Mouse (Mus musculus) adrenal gland, postnatal 25 days (tissue): ENCODE results near the gene Tedc1. TPM values are rescaled to one million over a fixed set of nuclear protein-coding genes. Genes with fewer than 3 reads are reported as not detected.

ENCODE experiments used
- DNase-seq: peaks from one replicate; pipeline ENCODE4 v3.0.0; 2021; ENCODE audit warnings: mixed read lengths
- total RNA-seq: library from RNA; stranded (reverse); gene quantifications from 2 replicates; pipeline ENCODE4 v1.2.3, GENCODE M21; 2021

Tedc1 gene
- total RNA-seq, 1 experiment from 2014 or later: 2.5 TPM

DNA sequence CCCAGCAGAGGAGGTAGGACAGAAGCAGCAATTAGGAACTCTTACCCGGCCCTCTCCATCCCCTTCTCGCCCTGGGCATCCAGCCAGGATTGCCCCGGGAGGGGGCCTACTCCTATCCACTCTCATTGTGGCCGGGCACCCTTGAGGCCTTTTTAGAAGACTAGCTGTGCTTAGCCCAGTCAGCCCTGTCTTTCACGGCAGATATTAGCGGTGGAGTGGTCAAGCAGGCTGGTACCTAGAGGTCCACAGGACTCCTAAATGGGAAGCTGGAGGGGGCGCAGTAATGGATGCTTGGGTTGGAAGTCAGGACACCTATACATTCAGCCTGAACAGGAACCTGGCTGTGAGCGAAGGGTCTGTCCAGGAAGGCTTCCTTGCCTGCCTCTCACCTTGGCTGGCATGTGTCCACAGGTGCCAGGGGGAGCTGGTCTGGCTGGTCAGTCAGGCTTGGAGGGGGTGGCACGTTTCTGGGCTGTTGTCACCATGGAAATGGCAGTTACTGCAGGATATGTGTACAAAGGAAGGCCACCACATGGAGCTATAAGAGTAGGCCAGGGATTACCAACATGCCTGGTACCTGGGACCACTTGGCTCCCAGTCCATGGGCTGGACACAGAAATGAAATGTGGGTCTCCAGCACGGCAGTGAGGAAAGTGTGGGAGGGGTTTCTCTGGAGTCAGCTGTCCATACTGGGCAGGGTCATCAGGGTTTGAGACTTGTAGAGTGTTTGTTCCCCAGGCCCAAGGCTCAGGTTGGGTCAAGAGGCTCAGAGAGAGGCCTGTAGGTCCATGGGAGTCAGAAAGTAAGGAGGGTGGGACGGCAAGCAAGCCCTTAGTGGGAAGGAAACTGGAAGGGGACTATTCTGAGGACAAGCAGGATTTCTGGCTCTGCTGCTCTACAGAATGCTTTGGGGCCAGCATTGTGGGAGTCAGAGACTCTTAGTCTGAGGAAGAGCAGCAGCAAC is 17.0 kb upstream of the Tedc1 start:
- no peak for DNase-seq

DNA sequence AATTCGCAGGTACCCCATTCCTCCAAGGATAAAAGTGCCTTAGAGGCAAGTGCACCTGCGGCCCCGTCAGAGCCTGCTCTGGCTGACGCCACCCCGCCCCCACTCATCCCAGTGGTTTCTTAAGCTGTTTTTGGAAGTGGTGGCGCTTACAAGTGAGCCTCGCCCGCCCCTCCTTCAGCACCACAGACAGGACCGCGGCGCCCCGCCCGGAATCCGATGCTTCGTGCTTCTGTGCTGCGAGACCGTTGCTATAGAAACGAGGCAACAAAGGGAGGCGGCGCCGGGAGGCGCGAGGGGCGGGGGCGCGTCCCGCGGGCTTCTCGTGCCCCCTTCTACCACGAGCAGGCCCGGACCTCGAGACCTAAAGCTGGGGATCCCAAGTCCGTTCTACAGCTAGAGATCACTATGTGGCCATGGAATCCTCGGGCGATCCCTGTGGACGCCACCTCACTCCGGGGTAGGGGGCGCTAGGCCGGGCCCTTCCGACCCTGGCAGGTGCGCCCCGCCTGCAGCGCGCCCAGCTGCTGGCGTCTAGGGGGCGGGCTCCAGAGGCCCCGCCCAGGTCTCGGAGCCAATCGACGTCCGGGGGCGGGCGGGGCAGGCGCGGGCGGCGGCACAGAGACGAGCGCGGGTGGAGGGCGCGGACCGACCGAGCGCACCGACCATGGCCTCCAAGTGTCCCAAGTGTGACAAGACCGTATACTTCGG is 16.2 kb upstream of the Tedc1 start, which contains the start of gene Crip2:
Crip2 (plus strand) TSS at position 329 of the 708 bp plus-strand sequence.
- DNase-seq: peak; percentile 85

DNA sequence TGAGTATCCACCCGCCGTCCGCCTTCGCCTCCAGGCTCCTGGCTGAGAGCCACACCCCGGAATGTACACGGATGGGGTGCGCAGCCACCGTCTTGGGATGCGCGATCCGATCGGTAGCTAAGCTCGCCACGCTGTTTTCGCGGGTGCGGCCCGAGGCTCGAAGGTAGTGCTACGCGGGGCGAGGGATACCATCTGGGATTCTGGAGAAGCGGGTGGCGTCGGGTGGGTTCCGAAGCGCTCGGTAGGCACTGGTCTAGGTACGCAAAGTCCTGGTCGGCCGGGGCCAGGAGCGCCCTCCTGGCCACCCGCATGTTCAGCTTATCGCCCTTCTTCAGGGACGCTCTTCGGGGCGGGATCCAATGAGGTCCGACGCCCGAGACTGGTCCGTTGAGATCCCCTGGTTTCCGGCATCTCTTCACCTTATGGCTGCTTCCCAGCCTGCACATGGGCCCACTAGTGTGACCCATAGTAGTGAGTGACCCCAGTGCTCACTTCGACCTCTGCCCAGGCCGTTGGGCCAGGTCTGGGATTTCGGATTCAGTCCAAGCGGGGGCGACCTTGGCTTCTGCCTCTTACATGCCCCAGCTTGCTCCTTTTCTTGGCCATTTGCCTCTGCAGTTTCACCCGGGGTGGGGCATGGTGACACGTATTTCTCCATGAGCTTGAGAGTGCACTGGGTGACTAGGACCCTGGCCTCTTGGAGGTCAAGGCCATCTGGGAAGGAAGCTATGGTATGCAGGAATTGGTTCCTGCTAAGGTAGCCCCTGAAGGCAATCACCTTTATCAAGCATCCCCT is 15.4 kb upstream of the Tedc1 start:
- peak; percentile 37 for DNase-seq

DNA sequence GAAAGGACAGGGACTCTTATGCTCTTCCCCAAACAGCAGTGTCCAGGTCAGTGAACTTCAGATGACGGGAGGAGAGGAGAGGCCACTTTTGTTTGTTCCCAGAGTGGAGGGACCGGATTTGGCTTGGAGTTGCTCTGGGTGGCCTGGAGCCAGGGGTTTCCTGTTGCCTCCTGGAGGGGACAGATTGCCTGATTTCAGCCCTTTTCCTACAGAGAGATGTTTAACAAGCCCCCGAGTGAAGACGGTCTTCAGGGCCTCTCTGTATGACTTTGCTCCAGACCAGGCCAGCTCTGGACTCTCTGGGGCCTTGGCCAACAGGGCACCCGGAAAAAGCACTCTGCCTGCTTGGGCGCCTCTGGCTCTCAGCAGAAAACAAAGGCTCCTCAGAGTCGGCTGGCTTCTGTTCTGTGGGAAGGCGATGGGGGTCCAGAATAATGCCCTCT is 14.7 kb upstream of the Tedc1 start:
- DNase-seq: peak; percentile 45

DNA sequence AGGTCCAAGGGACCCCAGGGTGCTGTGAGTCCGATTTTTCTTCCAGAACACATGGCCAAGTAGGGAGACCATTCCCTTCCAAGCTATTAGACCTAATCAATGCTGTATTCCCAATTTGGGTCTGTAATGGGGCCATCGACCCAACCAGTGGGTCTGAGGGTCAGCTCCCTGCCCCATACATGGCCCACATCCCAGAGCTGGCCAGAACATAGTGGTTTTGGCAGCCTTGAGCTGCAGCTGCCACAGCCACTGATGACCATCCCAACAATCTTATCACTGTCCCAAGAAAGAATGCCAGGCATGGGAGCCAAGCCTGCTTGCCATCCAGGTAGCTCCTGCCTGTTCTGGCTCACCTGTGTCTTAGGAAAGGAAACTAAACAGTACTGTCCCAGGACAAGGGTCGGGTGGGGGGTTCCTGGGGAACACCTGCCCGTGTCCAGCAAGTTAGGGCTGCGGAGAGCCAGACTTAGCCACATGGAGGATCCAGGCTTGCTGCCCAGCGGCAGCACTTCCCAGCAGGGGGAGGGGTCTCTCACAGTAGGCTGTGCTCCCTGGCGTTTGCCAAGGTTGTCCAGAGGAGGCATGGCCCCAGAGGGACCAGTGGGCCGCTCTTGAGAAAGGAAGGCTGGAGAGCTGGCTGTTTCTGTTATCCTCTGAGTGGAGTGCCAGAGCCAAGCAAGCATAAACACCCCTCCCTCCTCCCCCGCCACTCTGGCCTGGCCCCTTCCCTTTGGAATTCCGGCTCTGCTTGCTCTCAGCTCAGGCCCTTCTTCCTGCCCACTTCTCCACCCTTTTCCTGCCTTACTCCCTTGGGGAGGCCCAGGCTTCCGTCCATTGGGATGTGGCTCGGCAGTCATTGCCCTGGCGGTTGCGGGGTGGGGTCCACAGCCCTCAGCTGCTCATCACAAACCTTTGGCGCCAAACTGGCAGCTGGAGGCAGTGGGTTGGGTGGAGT is 13.9 kb upstream of the Tedc1 start:
- DNase-seq: peak; percentile 59

DNA sequence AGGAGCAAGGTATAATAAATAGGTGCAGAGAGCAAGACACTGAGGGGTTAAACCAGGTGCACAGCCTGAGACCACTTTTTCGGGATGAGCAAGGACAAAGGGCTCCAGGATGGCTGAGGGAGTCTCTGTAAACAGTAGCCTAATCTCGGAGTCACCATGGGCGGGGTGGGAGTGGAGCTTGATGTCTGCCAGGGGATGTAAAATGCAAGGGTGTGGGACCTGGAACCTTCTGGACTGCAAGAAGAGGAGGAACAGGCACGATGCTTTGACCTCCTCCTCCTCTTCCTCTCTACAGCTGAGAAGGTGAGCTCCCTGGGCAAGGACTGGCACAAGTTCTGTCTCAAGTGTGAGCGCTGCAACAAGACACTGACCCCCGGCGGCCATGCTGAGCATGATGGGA is 13.1 kb upstream of the Tedc1 start:
- DNase-seq: no peak

DNA sequence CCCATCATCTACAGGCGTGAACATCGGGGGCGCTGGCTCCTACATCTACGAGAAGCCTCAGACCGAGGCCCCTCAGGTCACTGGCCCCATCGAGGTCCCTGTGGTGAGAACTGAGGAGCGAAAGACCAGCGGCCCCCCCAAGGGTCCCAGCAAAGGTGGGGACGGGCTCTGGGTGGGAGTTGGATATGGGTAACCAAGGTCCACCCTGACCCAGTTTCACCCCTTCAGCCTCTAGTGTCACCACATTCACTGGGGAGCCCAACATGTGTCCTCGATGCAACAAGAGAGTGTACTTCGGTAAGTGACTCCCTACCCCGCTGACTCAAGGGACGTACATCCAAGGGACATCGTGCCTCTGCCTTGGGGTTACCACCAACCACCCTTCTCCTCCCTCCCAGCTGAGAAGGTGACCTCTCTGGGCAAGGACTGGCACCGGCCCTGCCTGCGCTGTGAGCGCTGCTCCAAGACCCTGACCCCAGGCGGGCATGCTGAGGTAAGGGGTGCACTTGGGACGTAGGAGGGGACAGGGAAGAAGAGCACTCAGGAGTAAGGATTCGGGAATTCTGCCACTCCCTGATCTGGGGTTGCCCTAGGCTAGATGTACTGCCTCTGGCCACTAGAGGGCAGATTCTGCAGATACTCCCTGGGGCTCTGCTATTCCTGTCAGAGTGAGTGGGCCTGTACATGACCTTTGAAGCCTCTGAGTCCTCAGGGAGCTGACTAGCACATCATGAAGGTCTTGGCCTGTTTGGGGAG is 12.0 kb upstream of the Tedc1 start:
- peak; percentile 48 for DNase-seq

DNA sequence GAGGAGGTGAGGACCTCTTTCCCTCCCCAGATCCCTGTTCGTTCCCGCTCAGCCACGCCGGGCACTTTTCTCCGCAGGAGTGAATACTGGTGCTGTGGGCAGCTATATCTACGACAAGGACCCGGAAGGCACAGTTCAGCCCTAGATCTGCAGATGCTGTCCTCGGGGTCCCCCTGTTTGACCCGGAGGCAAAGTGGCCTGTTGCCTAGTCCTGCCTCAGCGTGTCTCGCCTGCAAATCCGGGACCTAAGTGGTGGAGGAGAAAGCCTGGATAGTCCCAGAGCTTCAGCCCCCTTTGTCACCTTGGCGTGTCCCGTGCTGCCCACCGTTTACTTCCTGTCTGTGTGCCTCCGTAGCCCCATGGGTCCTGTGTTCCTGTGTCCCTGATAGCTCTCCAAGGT is 11.3 kb upstream of the Tedc1 start:
- no peak for DNase-seq

DNA sequence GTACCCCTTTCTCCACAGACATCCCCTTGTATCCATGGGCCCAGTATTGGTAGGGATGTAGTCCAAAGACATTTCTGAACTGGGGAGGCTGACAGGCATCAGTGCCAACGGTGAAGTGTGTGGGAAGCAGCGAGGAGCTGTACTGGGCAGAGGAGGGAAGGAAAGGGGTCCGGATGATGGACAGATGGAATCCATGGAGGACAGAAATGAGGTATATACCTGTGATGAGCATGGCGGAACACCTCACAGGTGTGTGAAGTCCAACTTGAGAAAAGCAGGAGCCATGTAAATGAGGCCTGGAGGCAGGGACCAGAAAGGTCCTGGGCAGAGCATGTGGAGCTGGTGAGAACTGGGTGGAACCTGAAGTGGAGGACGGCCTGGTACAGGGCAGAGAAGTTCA is 10.6 kb upstream of the Tedc1 start:
- no peak for DNase-seq

DNA sequence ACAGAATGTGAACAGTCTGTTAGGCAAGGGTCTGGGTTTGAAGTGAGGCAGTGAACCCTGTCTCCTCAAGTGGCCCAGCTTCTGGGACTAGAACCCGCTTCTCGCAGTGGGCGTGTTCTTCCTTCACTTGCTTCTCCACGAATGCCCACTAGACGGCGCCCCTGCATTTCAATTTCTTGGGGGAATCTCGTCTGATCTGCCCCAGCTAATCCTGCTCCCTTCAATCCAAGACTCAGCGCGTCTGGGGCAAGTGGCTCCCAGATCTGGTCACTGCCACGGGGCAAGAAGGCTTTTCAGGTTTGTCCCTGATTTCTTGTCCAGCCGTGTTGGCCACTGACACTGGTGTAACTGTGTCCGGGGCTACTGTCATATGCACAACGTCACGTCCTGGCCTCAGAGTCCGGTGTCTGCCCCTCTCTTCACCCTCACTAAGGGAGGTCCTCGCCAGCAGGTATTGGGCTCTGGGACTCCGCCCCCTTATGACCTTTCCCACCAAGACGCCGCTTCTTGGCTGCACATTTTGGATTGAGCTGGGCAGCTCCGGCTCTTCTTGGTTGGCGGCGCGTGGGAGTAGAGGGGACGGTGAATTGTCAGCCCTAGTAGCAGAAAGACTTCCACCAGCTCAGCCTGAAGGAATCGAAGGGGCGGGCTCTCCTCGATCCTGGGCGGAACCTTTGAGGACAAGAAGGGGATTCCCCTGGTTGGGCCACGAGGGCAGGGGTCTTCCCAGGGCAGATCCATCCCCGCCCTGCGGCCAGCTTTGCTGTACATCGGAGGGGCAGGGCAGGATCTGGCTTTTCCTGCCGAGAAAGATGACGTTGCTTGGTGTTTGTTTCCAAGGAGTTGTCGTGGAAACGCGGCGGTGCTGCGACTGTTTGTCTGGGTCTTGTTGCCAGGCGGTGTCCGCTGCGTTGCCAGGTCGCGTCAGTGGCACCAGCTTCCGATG is 9.8 kb upstream of the Tedc1 start, which contains the start of gene Crip1:
Crip1 (plus strand) TSS at position 205 of the 946 bp plus-strand sequence.
- peak; percentile 86 for DNase-seq

DNA sequence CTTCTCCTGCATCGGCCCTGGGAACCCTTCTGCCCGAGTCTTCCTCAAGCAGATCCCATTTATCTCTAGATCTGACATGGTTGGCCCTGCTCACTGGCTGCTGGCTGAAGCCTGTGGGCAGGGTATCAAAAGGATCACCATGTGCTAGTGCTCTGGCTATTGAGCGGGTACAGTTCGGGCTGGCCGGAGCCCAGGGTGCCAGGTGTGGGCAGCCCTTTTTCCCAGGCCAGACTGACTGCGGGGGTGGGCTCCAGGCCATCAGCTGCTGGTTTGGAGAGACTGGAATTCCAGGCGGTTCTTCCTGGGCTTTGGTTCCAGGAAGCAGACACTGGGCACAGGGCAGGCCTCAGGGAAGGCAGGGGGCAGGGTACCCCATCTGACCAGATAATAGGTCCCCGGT is 8.7 kb upstream of the Tedc1 start:
- DNase-seq: no peak

DNA sequence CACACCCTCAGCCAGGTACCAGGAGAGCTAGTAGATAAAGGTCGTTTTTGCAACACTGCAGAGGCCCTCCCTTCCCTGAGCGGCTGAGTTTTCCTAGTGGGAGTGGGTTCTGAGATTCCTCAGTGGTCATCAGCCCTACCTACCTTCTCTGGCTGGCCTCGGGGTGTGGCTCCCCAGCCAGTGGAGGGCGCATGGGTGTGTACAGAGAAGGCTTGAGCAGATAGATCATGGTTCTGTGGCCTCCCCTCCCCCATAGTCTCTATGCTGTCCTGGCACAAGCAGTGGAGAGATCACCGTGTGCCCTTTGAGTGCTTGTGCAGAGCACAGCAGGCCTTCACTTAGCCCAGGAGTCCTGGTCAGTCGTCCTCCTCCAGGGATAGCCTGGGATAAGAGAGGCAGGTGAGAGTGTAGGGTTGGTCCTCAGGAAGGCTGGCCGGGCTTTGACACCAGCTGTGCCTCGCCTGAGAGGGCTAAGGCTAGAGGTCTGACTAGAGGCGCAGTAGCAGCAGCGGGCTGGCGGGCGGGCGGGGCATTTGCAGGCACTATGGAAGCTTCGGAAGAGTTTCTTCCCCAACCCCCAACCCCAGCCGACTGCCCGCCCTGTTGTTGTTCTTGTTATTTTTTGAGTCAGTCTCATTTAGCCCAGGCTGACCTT is 7.7 kb upstream of the Tedc1 start:
- DNase-seq: no peak

DNA sequence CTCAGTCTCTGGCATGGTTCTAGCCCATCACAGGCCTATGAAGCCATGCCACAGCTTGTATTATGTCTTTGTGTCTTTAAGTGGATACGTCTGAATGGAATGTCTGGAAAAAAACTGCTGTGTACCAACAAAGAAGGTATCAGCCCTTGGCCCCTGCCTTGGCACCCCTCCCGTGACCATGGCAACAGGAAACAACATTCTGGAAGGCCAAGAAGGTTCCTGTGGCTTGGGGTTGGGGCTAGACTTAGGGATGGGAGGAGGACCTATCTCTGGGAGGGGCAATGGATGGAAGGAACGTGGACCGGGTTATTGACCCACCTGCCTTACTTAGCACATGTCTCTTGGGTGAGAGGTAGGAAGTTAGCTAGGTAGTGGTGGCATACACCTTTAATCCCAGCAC is 6.9 kb upstream of the Tedc1 start:
- DNase-seq: no peak

DNA sequence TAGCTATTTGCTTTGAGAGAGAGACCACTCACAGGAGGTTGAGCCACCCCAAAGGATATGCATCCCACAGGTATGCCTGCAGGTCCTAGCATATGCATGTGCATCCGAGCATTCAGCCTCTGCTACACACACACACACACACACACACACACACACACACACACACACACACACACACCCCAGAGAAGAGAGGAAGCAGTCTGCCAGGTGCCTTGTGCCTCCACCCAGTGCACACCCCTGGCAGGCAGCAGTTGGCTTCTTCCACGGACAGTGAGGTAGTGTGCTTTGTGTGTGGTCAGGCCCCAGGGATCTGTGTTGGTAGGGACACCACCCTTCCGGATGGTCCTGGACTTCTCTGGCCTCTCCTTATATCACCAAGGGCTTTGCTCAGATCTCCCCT is 6.3 kb upstream of the Tedc1 start:
- no peak for DNase-seq

DNA sequence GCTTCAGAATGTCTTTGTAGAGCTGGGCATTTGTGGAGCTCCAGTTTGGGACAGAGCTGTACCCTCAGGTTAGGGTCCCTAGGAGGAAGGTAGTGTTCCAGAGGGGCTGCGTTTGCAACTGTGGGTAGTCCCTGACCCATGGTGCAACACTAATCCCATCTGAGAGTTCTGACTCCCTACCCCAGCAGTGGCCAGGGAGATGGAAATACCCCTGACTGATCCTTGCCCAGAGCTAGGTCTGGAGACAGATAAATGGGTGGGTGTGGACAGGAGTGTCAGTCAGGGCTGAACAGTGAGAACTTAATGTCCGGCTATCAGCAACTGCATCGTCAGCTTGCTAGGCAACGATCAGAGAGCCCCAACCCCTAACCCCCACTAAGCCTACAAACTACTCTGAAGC is 5.6 kb upstream of the Tedc1 start:
- DNase-seq: no peak

DNA sequence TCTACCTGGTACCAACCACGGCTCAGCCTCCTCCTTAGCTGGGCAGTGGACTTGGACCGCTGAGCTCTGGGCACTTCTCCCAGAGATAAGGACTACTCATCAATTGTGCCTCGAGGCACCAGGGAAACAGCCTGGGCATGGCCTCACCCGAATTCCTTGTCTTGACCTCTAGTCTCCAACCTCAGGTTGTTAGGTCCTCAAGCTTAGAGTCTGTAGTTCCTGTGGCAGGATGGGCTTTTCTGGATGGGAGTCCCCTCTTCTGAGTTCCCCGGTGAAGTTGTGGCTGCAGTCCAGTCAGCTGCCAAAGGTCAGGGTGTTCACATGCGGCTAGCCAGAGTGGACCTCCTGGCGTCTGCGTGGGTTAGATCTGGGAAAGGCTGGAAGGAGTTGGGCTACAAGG is 5.2 kb upstream of the Tedc1 start:
- no peak for DNase-seq

DNA sequence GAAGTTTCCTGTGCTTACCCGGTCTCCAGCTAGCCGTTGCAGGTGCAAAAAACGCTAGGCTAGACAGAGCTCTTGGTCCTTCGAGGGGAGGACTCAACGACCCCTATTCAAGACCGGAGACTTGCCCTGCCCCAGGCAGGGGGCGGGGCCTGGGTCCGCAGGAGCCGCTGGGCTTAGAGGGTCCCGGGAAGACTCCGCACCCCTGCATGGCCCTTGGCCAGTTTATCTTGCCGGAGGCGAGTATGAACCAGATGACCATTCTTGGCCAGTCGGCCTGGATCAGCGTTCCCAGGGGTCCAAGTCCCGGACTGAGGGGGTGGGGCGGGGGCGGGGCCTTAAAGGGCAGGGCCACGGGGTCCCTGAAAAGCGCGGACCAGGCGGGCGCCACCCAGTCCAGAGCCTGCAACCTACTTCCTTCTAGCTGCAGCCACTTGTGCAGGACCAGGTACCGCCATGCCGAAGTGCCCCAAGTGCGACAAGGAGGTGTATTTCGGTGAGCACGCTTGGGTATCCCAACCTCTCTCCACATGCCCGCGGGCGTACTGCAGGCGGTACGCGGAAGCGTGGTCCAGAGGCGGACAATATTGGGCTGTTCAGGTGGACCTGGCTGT is 4.5 kb upstream of the Tedc1 start:
- DNase-seq: no peak

DNA sequence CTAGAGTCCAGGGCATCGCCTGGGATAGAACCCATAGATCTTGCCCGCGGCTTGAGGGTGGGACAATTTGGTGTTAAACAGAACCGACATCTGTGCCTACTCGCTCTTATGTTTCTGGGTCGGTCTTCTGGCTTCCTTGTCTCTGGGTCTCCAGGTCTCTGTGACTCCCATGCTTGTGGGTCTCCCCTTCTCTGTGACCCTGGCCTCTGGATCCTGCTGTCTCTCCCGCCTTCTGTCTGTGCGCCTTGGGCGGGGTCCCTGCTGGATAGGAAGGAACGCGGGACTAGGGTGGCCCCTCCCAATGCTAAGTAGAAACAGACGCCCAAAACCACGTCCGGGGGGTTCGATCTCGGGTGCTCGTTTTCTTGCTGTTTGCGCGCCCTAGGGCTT is 4.0 kb upstream of the Tedc1 start:
- no peak for DNase-seq
